Mouse (Mus musculus) heart, postnatal 0 days (tissue): ENCODE results near the gene Gm44511.

ENCODE experiments used
- CTCF ChIP-seq: IDR thresholded peaks from 2 replicates; pipeline ENCODE4 v1.5.1; 2016; ENCODE audit warnings: antibody characterized with exemption, control low read depth, low read depth
- EP300 ChIP-seq: IDR thresholded peaks from 2 replicates; pipeline ENCODE4 v1.6.1; 2016; ENCODE audit warnings: antibody characterized with exemption, low read depth

DNA sequence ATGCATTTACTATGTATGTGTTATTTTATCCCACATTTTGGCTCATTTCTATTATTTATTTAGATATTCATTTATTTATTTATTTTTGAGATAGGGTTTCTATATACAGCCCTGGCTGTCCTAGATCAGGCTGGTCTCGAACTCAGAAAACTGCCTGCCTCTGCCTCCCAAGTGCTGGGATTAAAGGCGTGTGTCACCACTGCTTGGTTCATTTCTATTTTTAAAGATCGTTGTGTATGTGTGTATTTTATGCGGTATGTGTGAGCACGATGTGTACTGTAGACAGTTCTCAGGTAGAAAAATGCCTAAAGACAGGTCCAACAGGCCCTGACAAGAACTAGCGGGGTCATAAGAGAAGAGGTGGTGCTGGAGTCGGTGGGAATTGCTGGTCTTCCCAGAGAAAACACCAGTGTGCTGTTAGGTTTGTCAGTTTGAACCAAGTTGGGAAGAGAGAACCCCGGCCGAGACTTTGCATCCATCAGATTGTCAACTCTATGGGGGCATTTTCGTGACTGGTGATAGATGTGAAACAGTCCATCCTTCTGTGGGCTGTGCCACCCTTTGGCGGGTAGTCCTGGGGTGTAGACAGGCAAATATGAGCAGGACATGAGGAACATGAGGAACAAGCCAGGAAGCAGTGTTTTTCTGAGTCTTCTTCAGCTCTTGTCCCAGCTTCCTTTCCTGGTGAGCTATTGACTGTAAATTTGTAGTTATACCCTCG is 28.8 kb downstream of the Gm44511 start:
- TF ChIP-seq CTCF (no peak), EP300 (no peak)
